Mouse (Mus musculus) forelimb bud, embryonic 11.5 days (tissue): Measurements from ENCODE around the gene Grik2.
A peak's percentile ranks its signal among the peaks of the same experiment; 100 is the strongest.

Experiments used
- DNase-seq: peaks from one replicate; pipeline ENCODE4 v3.0.0-alpha.2; 2012; ENCODE audit warnings: low read depth, low spot score

Gene Grik2

GRCm38 (mm10) chr10:49788381-49788906 lies at the start of gene Grik2:
TSS of gene Grik2 (minus strand) at chr10:49788766.
- peak; percentile 49 for DNase-seq

GRCm38 (mm10) chr10:49834392-49834791 lies 45.8 kb upstream of the Grik2 start:
- no peak for DNase-seq

- DNase-seq: no peak
Observed at GRCm38 (mm10) chr10:49807276-49807675, 18.7 kb upstream of the Grik2 start.

- DNase-seq: no peak
Observed at GRCm38 (mm10) chr10:49801001-49801400, 12.4 kb upstream of the Grik2 start.

GRCm38 (mm10) chr10:49794129-49794528 lies 5.6 kb upstream of the Grik2 start:
- no peak for DNase-seq

GRCm38 (mm10) chr10:49790326-49790725 lies 1.8 kb upstream of the Grik2 start:
- no peak for DNase-seq

GRCm38 (mm10) chr10:49789711-49790110 lies 1.1 kb upstream of the Grik2 start:
- DNase-seq: peak; percentile 31

GRCm38 (mm10) chr10:49788914-49789313 lies 348 bp upstream of the Grik2 start:
- peak; percentile 37 for DNase-seq

- DNase-seq: no peak
Observed at GRCm38 (mm10) chr10:49786630-49787029, 1.9 kb downstream of the Grik2 start.

GRCm38 (mm10) chr10:49785477-49785876 lies 3.1 kb downstream of the Grik2 start:
- DNase-seq: peak; percentile 42

GRCm38 (mm10) chr10:49784831-49785230 lies 3.7 kb downstream of the Grik2 start:
- DNase-seq: no peak

GRCm38 (mm10) chr10:49782741-49783691 lies 5.5 kb downstream of the Grik2 start:
- DNase-seq: no peak

- DNase-seq: no peak
Observed at GRCm38 (mm10) chr10:49782061-49782460, 6.5 kb downstream of the Grik2 start.

GRCm38 (mm10) chr10:49780430-49780829 lies 8.1 kb downstream of the Grik2 start:
- no peak for DNase-seq

GRCm38 (mm10) chr10:49768897-49769296 lies 19.7 kb downstream of the Grik2 start:
- DNase-seq: no peak

- DNase-seq: no peak
Observed at GRCm38 (mm10) chr10:49767556-49767955, 21.0 kb downstream of the Grik2 start.

- DNase-seq: no peak
Observed at GRCm38 (mm10) chr10:49762607-49763006, 26.0 kb downstream of the Grik2 start.

GRCm38 (mm10) chr10:49751769-49752168 lies 36.8 kb downstream of the Grik2 start:
- no peak for DNase-seq

GRCm38 (mm10) chr10:49731841-49732240 lies 56.7 kb downstream of the Grik2 start:
- no peak for DNase-seq

- no peak for DNase-seq
Observed at GRCm38 (mm10) chr10:49723706-49724105, 64.9 kb downstream of the Grik2 start.

GRCm38 (mm10) chr10:49716856-49717255 lies 71.7 kb downstream of the Grik2 start:
- no peak for DNase-seq

GRCm38 (mm10) chr10:49709748-49710147 lies 78.8 kb downstream of the Grik2 start:
- DNase-seq: no peak

- DNase-seq: no peak
Observed at GRCm38 (mm10) chr10:49704446-49704845, 84.1 kb downstream of the Grik2 start.
